Comparison of ENCODE assay signal across 8 mouse cellular contexts in the genomic region with DNA sequence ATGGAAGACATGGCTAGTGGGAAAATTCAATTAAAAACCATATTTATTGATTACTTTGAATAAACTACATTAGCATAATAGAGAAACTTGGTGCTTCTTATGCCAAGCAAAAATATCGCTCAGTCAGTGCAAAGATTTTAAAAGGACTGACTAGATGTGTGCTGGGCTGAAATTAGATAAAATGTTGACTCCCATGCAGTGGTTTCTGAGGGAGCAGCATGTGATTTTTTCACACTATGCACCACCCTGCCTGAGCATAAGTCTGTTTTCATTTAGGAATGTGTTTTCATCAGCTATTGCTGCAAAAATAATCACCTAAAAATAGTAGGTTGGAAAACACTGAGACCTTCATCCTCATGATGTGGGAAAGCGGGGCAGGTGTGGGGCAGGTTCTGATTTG.
"Had no signal": no experiment of that assay in that cellular context is flagged by ENCODE, and none has a peak within 500 bp of the region (broad histone marks: within the 10 kb centered on the region; RNA-seq: fewer than 3 reads in every experiment).

No protein-coding gene starts in this region.

- H3K4me1 ChIP-seq: limb, embryonic 12.5 days; midbrain, embryonic 12.5 days had no signal

- DNase-seq: kidney, adult 8-10 months; kidney, postnatal 25 days; lung, adult 18-20 months; thymus, adult 18-20 months; thymus, postnatal 14 days had no signal

- H3K4me2 ChIP-seq: limb, embryonic 12.5 days; midbrain, embryonic 12.5 days had no signal

- H3K4me3 ChIP-seq: limb, embryonic 12.5 days; midbrain, embryonic 12.5 days had no signal

- H3K27me3 ChIP-seq: limb, embryonic 12.5 days; midbrain, embryonic 12.5 days had no signal

- H3K9ac ChIP-seq: limb, embryonic 12.5 days; liver, embryonic 14.5 days; midbrain, embryonic 12.5 days had no signal

- H3K9me3 ChIP-seq: limb, embryonic 12.5 days; midbrain, embryonic 12.5 days had no signal

- H3K36me3 ChIP-seq: limb, embryonic 12.5 days; midbrain, embryonic 12.5 days had no signal

- H3K27ac ChIP-seq: limb, embryonic 12.5 days; liver, embryonic 14.5 days; midbrain, embryonic 12.5 days had no signal
